Mouse (Mus musculus): ENCODE data around the gene Trim45.
A peak's percentile ranks its signal among the peaks of the same experiment; 100 is the strongest.

- TF ChIP-seq POLR2A (IDR thresholded peaks at IDR 0.05; ENCODE audit: extremely low read depth, insufficient read depth, low read length) (no peak), CTCF (IDR thresholded peaks at IDR 0.05; ENCODE audit: extremely low read depth, insufficient read depth, low read length) (peak; percentile 21; the same call in 1 of the 2 replicates)
Measured at GRCm38 (mm10) chr3:100973906-100974305, 51.9 kb downstream of the Trim45 start.

Data from cortical plate, adult 2 months (tissue).